Mouse (Mus musculus) kidney, postnatal 0 days (tissue): ENCODE data around the gene Kdm5a. TPM values are rescaled to one million over a fixed set of nuclear protein-coding genes. Genes with fewer than 3 reads are reported as not detected.

Source experiments
- ATAC-seq: fragments of 200-750 bp; cut with Nextera tagmentation; replicated peaks from 2 replicates; pipeline ENCODE4 v1.8.0; 2017; ENCODE audit warnings: low read depth, moderate number of reproducible peaks, moderate TSS enrichment, moderate library complexity; ENCODE audit not compliant: low FRiP score
- DNase-seq: peaks from one replicate; pipeline ENCODE4 v3.0.0-alpha.2; 2016; ENCODE audit warnings: low spot score
- H3K27ac ChIP-seq: fragments of 300-500 bp; sonication (generic); 2 replicates; pipeline ENCODE4 v1.5.1; 2014; ENCODE audit warnings: mild to moderate bottlenecking
- H3K27me3 ChIP-seq: fragments of 300-500 bp; sonication (generic); 2 replicates; pipeline ENCODE4 v1.6.1; 2014; ENCODE audit warnings: low read length, mixed read lengths; ENCODE audit not compliant: insufficient read depth
- H3K36me3 ChIP-seq: fragments of 300-500 bp; sonication (generic); 2 replicates; pipeline ENCODE4 v1.6.1; 2014; ENCODE audit warnings: low read length, mixed read lengths; ENCODE audit not compliant: insufficient read depth
- H3K4me1 ChIP-seq: fragments of 300-500 bp; sonication (generic); replicated peaks from 2 replicates; pipeline ENCODE4 v1.6.1; 2014; ENCODE audit warnings: antibody characterized with exemption, low read length, mixed read lengths; ENCODE audit not compliant: insufficient read depth
- H3K4me2 ChIP-seq: fragments of 300-500 bp; sonication (generic); 2 replicates; pipeline ENCODE4 v1.6.1; 2014; ENCODE audit warnings: mild to moderate bottlenecking, low read length, moderate library complexity, mixed read lengths
- H3K4me3 ChIP-seq: fragments of 300-500 bp; sonication (generic); replicated peaks from 2 replicates; pipeline ENCODE4 v1.5.1; 2014; ENCODE audit warnings: low read depth, low read length
- H3K9ac ChIP-seq: fragments of 300-500 bp; sonication (generic); 2 replicates; pipeline ENCODE4 v1.6.1; 2014; ENCODE audit warnings: low read depth, low read length
- H3K9me3 ChIP-seq: fragments of 300-500 bp; sonication (generic); replicated peaks from 2 replicates; pipeline ENCODE4 v1.6.1; 2016; ENCODE audit warnings: low read length, inconsistent platforms, mixed read lengths
- CTCF ChIP-seq: IDR thresholded peaks from 2 replicates; pipeline ENCODE4 v1.5.1; 2016; ENCODE audit warnings: antibody characterized with exemption, low read depth, mild to moderate bottlenecking, moderate library complexity
- WGBS: fragments of 180-500 bp; shearing (Covaris S2); extraction: QIAGEN DNeasy Blood & Tissue Kit; methylation state at CpG from one replicate; pipeline ENCODE4 v1.1.7; 2014; 5-methylcytosine and 5-hydroxymethylcytosine counted together
- polyA plus RNA-seq: library from polyadenylated mRNA; unstranded; fragments of >200 nt; fragmentation: Nextera tagmentation; extraction: Ambion mirVana; gene quantifications from 2 replicates; pipeline ENCODE4 v1.2.1, GENCODE M21; 2015

The Kdm5a gene
- polyA plus RNA-seq, 1 experiment from 2014 or later = 34.3 TPM

DNA sequence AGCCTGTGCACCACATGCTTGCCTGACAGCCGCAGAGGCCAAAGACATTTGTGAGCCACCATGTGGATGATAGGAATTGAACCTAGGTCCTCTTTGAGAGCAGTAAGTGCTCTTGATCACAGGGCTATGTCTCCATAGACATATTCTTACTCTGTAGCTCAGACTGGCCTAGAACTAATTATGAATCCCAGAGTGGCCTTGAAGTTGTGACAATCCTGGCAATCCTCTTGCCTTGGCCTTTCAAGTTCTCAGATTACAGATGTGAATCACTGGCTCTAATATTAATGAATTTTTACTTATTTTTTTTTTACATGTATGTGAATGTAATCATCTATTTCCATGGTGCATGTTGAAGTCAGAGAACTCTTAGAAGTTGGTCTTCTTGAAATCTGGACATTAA, 40.0 kb downstream of the Kdm5a start:
- ATAC-seq = no peak
- Histone ChIP-seq H3K4me3 (no peak overlapping the region), H3K27me3 (no peaks in the 10 kb centered on the region), H3K4me1 (no peaks in the 10 kb centered on the region), H3K4me2 (no peak overlapping the region), H3K9me3 (no peaks in the 10 kb centered on the region), H3K36me3 (peaks cover 52% of the 10 kb centered on the region), H3K9ac (no peak overlapping the region), H3K27ac (no peak overlapping the region)
- DNase-seq = no peak
- no peak for TF ChIP-seq CTCF
- WGBS = 100% methylated on average over 1 of the region's 1 CpGs

DNA sequence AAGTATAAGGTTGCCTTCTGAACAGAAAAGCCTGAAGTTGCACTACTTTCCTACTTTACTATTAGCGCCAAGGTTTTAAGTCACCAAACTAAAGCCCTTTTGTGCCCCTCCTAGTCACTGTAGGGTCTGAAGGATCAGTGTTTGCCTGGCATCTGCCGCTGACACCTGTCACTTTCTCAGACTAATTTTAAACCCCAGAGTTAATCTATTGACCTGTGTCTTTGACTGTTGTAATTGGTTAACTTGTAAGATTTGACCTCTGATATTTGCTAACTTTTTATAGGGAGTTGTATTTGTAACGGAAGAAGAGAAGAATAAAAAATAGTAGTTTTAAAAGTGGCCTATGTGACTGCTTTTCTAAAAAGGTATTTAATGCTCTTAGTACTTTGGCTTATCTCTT, 74.2 kb downstream of the Kdm5a start:
- 88% methylated on average over 3 of the region's 3 CpGs for WGBS
- DNase-seq (no peak), ATAC-seq (no peak)
- no peaks in the 10 kb centered on the region for H3K9me3 ChIP-seq
- no peak overlapping the region for H3K9ac ChIP-seq
- TF ChIP-seq CTCF = no peak
- no peaks in the 10 kb centered on the region for H3K27me3 ChIP-seq
- no peaks in the 10 kb centered on the region for H3K4me1 ChIP-seq
- H3K4me2 ChIP-seq = no peak overlapping the region
- H3K4me3 ChIP-seq = no peak overlapping the region
- H3K36me3 ChIP-seq = peaks cover 43% of the 10 kb centered on the region
- H3K27ac ChIP-seq = no peak overlapping the region

DNA sequence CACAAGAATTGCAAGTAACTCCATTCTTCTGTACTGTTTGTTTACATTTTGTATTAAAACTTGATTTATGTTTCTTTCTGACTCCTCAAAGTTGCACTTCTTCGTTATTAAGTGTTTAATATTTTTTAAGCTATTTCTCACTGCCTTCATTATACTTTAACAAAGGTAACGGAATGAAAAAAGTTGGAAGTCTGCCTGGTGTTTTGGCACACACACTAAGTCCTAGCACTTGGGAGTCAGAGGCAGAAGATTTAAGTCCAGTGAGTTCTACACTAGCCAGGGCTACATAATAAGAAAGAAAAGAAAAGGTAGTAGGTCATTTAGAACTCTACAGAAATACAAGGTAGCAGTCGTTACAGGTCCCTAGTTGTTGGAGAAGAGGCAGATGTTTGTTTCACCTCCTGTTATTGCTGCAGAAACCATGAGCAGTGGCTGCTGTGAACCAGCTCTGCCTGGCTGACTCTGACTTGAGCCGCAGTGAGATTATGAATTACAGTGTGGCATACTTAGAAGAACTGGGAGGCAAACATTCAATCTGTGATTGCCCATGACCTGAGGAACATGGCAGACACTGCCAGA, 78.3 kb downstream of the Kdm5a start:
- H3K9ac ChIP-seq = no peak overlapping the region
- ATAC-seq = no peak
- H3K9me3 ChIP-seq = no peaks in the 10 kb centered on the region
- H3K4me1 ChIP-seq = no peaks in the 10 kb centered on the region
- TF ChIP-seq CTCF = no peak
- no peak overlapping the region for H3K4me3 ChIP-seq
- no peak overlapping the region for H3K4me2 ChIP-seq
- no peaks in the 10 kb centered on the region for H3K27me3 ChIP-seq
- H3K36me3 ChIP-seq = peaks cover 35% of the 10 kb centered on the region
- 67% methylated on average over 4 of the region's 4 CpGs for WGBS
- no peak for DNase-seq
- no peak overlapping the region for H3K27ac ChIP-seq

DNA sequence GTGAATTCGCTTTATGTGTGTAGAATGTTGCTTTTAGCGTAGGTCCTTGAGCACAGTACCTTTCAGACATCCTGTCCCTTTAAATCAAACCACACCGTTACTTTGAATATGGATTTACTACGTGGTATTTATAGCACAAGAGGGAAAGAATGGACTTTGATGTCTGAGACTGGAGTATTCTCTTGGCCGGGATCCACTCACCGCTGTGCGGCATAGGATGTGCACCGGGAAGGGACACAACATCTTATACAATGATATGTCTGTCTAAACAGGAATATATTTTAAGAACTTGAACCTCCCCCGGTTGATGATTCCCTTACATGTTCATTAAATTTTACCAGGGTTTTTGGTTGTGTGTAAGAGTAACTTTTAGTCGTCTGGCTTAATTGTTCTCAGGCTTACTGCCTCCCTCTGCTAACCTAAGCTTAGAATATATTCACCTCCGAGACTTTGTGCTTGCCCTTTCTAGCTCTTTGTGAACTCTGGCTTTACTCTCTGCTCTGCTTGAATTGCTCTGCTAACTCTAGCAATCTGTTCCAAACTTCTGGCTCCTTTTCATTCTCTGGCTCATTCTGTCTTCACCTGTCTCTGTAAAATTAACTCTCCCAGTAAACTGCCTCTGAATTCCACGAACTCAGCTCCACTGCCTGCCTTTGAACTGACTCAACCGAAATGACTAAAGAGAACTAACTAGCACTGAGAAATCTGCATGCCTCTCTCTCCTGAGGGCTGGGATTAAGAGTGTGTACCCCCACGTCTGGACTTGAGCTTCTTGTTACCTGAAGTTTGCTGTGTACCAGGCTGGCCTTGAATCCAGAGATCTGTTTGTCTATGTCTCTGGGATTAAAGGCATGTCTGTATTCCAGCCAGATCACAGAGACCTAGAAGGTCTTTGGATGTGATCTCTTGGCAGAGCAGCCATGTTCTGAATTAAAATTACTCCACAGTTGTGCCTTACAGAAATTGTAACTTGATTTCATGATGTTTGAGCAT, 79.7 kb downstream of the Kdm5a start:
- Histone ChIP-seq H3K9me3 (no peaks in the 10 kb centered on the region), H3K9ac (no peak overlapping the region), H3K4me1 (no peaks in the 10 kb centered on the region), H3K4me2 (no peak overlapping the region), H3K36me3 (peaks cover 24% of the 10 kb centered on the region), H3K27me3 (no peaks in the 10 kb centered on the region), H3K27ac (peak overlapping the region; percentile 38; the same call in 1 of the 2 replicates), H3K4me3 (no peak overlapping the region)
- WGBS = 59% methylated on average over 14 of the region's 14 CpGs
- ATAC-seq (0 out of 2 replicates have a peak, but pooled peaks have one; percentile 35), DNase-seq (no peak)
- TF ChIP-seq CTCF = no peak

DNA sequence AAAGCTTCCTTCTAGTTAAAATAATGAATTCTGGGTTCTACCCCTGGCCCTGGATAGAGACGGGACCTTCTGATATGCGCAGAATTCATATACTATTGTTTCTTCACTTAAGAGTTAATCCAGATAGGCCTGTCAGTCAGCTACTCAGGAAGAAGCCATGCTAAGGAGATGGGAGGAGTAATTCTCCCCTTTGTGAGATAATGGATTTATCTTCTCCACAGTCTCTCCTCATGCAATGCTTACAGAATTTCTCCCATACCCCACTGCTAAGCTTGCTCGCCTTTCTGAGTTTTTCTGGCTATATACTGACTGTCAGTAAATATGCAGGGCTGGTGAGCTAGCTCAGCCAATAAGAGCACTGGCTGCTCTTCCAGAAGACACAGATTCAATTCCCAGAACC, 86.3 kb downstream of the Kdm5a start:
- ATAC-seq = no peak
- no peak for TF ChIP-seq CTCF
- H3K9me3 ChIP-seq = no peaks in the 10 kb centered on the region
- no peak overlapping the region for H3K9ac ChIP-seq
- 92% methylated on average over 3 of the region's 3 CpGs for WGBS
- DNase-seq = no peak
- no peak overlapping the region for H3K27ac ChIP-seq
- no peak overlapping the region for H3K4me3 ChIP-seq
- H3K36me3 ChIP-seq = no peaks in the 10 kb centered on the region
- no peaks in the 10 kb centered on the region for H3K4me1 ChIP-seq
- no peak overlapping the region for H3K4me2 ChIP-seq
- H3K27me3 ChIP-seq = no peaks in the 10 kb centered on the region

DNA sequence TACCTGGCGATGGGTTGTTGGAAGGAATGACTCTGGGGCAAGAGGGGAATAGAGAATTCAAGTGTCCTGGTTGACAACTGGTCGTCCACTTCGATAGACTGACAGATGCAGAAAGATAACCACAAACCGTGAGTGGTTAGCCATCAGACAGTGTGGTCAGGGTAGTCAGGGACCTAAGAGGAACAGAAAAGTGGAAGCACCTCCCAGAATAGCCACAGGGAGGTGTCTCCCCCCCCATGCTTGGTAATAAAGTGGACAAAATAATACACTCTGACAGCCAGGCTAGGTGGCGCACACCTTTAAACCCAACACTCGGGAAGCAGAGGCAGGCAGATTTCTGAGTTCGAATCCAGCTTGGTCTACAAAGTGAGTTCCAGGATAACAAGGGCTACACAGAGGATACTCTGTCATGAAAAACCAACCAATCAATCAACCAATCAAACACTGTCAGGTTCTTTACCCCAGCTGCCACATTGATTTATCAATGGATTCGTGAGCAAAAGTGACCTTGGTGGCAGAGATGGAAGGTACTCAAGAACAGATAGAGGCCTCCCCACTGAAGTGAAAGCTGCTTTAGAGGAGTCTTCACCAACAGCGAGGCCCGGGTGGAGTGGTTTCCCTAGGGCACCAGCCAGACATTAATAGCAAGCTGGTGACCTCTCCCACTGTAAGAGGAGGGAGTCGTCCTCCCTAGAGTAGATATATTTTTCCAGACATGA, 88.6 kb downstream of the Kdm5a start:
- TF ChIP-seq CTCF = no peak
- H3K4me2 ChIP-seq = no peak overlapping the region
- H3K4me3 ChIP-seq = no peak overlapping the region
- no peaks in the 10 kb centered on the region for H3K27me3 ChIP-seq
- H3K36me3 ChIP-seq = no peaks in the 10 kb centered on the region
- no peak overlapping the region for H3K9ac ChIP-seq
- WGBS = 82% methylated on average over 11 of the region's 11 CpGs
- H3K4me1 ChIP-seq = no peaks in the 10 kb centered on the region
- no peak overlapping the region for H3K27ac ChIP-seq
- DNase-seq = no peak
- no peak for ATAC-seq
- no peaks in the 10 kb centered on the region for H3K9me3 ChIP-seq
